Mouse (Mus musculus) thymus, adult 2 months (tissue): Measurements from ENCODE around the gene Ifna6.
"Not testable (repeated sequence)": the region's sequence is repeated elsewhere in the genome, so short reads cannot be mapped to it uniquely, and the experiment has no call there.

Experiments
- CTCF ChIP-seq: fragments of 200-500 bp; IDR thresholded peaks from 2 replicates; pipeline ENCODE4 v1.5.1; 2012; ENCODE audit warnings: mild to moderate bottlenecking, control low read depth, low read length, moderate library complexity, borderline replicate concordance; ENCODE audit not compliant: control insufficient read depth, poor library complexity, insufficient read depth; ENCODE audit errors: extremely low read depth
- POLR2A ChIP-seq: fragments of 200-500 bp; IDR thresholded peaks from 2 replicates; pipeline ENCODE4 v1.6.1; 2012; ENCODE audit warnings: mild to moderate bottlenecking, low read length, control low read depth, moderate library complexity; ENCODE audit not compliant: control insufficient read depth, poor library complexity, insufficient read depth; ENCODE audit errors: extremely low read depth

DNA sequence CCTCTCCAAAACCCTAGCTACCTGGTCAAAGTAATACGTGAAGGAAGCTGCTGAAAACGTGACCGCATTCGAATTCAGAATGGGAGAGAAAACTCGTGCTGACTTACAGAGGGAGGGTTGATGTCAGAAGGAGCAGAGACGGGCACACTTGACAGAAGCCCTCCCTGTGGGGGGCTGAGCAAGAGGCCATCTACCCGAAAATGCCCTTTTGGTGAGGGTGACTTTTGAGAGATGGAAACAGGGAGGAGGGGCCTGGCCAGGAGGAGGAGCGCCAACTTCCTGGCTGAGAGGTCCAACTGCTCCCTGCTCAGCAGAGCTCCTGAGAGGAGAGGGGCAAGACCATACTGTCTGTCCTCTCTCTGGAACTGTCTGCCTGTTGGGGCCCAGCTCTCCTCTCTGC lies 22.0 kb upstream of the Ifna6 start, which contains the start of gene Gm13288:
- TF ChIP-seq CTCF, POLR2A: not testable (repeated sequence)
